Mouse (Mus musculus) right cerebral cortex, postnatal 4 days (tissue): ENCODE measurements around the gene Gns.
"Not testable (repeated sequence)": the region's sequence is repeated elsewhere in the genome, so short reads cannot be mapped to it uniquely, and the experiment has no call there.

Experiments
- DNase-seq: peaks from one replicate; pipeline ENCODE4 v3.0.0-alpha.2; 2022

Gene Gns

GRCm38 (mm10) chr10:121364801-121365564 is at the start of gene Gns:
Gene Gns, plus strand, starts transcription at chr10:121365090.
- peak; percentile 93 for DNase-seq

GRCm38 (mm10) chr10:121315321-121316283 is 49.3 kb upstream of the Gns start:
- DNase-seq, result no peak

GRCm38 (mm10) chr10:121316361-121316760 is 48.5 kb upstream of the Gns start:
- DNase-seq, result no peak

- DNase-seq, result no peak
Measured at GRCm38 (mm10) chr10:121318397-121318950, 46.4 kb upstream of the Gns start.

GRCm38 (mm10) chr10:121323493-121323892 is 41.4 kb upstream of the Gns start:
- DNase-seq, result peak; percentile 32

GRCm38 (mm10) chr10:121326167-121326566 is 38.7 kb upstream of the Gns start:
- no peak for DNase-seq

- no peak for DNase-seq
Measured at GRCm38 (mm10) chr10:121329586-121329985, 35.3 kb upstream of the Gns start.

GRCm38 (mm10) chr10:121330940-121331339 is 34.0 kb upstream of the Gns start:
- DNase-seq, result peak; percentile 60

GRCm38 (mm10) chr10:121334576-121334975 is 30.3 kb upstream of the Gns start:
- DNase-seq, result peak; percentile 54

- DNase-seq, result not testable (repeated sequence)
Measured at GRCm38 (mm10) chr10:121336536-121336935, 28.4 kb upstream of the Gns start.

GRCm38 (mm10) chr10:121340754-121341593 is 23.9 kb upstream of the Gns start:
- DNase-seq, result peak; percentile 35

- DNase-seq, result no peak
Measured at GRCm38 (mm10) chr10:121342260-121342659, 22.6 kb upstream of the Gns start.

- DNase-seq, result no peak
Measured at GRCm38 (mm10) chr10:121343867-121344266, 21.0 kb upstream of the Gns start.

GRCm38 (mm10) chr10:121349244-121349643 is 15.6 kb upstream of the Gns start:
- no peak for DNase-seq

GRCm38 (mm10) chr10:121350357-121351065 is 14.4 kb upstream of the Gns start:
- no peak for DNase-seq

GRCm38 (mm10) chr10:121351066-121351581 is 13.8 kb upstream of the Gns start, which contains the start of gene Tbc1d30:
Gene Tbc1d30, minus strand, starts transcription at chr10:121351278.
- DNase-seq, result no peak

GRCm38 (mm10) chr10:121351692-121352290 is 13.1 kb upstream of the Gns start:
- no peak for DNase-seq

- DNase-seq, result no peak
Measured at GRCm38 (mm10) chr10:121360358-121360757, 4.5 kb upstream of the Gns start.

GRCm38 (mm10) chr10:121363201-121363600 is 1.7 kb upstream of the Gns start:
- DNase-seq, result no peak

- no peak for DNase-seq
Measured at GRCm38 (mm10) chr10:121364306-121364705, 584 bp upstream of the Gns start.

GRCm38 (mm10) chr10:121365781-121366272 is 937 bp downstream of the Gns start:
- no peak for DNase-seq
